Mouse (Mus musculus) adrenal gland, postnatal 14 days (tissue): Measurements from ENCODE around the gene Tmem120b. TPM values are rescaled to one million over a fixed set of nuclear protein-coding genes. Genes with fewer than 3 reads are reported as not detected.

Source experiments
- DNase-seq: peaks from one replicate; pipeline ENCODE4 v3.0.0; 2021; ENCODE audit warnings: mixed read lengths
- total RNA-seq: library from RNA; stranded (reverse); gene quantifications from 2 replicates; pipeline ENCODE4 v1.2.3, GENCODE M21; 2021

Gene Tmem120b
- total RNA-seq, 1 experiment from 2014 or later = 19.2 TPM

GRCm38 (mm10) chr5:123140694-123141554 lies 72.7 kb downstream of the Tmem120b start:
- peak; percentile 94 for DNase-seq

- peak; percentile 76 for DNase-seq
These were observed 73.4 kb downstream of the Tmem120b start for GRCm38 (mm10) chr5:123141555-123142160.

GRCm38 (mm10) chr5:123142161-123143157 lies 74.2 kb downstream of the Tmem120b start, which contains the start of gene Setd1b:
TSS of gene Setd1b (plus strand) at chr5:123142193.
- DNase-seq = peak; percentile 69

DNA sequence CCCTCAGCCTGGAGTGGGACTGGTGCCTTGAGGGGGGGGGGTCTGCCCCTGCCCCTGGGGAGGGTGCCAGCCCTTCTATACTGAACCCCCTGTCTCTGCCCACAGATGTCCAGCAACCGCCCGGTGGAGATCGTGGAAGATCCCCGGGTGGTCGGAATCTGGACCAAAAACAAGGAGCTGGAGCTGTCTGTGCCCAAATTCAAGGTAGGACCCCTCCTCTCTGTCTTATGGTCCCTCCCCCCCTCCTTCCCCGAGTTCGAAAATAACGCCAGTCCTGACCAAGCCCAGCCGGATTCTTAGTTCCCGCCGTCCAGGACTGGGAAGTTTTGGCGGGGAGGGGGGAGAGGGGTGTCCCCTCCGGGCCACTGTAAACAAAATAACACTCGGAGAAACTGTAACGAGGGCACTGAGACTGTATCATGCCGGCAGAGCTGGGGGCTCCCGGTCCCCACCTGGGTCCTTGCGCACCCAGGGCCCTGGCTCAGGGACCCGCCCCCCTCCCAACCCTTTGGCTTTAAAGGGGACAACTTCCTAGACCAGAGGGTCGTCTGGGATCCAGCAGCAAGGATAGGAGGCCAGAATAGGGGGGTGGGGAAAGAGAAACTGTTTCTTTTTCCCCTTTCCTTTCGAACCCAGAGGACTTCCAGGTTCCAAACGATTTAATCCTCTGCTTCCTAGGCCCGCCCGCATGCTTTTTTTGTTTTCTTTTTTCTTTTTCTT lies 75.2 kb downstream of the Tmem120b start:
- DNase-seq = peak; percentile 58

GRCm38 (mm10) chr5:123143971-123144745 lies 75.9 kb downstream of the Tmem120b start:
- no peak for DNase-seq

- DNase-seq = no peak
These were observed 76.8 kb downstream of the Tmem120b start for GRCm38 (mm10) chr5:123144746-123145590.

- DNase-seq = no peak
These were observed 78.1 kb downstream of the Tmem120b start for GRCm38 (mm10) chr5:123146357-123146756.

DNA sequence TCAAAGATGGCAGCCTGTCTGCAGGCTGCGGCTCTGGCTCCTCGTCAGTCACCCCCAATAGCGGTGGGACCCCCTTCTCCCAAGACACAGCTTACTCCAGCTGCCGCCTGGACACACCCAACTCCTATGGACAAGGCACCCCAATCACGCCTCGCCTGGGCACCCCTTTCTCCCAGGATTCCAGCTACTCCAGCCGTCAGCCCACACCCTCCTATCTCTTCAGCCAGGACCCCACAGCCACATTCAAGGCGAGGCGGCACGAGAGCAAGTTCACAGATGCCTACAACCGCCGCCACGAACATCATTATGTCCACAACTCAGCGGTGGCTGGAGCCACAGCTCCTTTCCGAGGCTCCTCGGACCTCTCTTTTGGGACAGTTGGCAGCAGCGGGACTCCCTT lies 79.4 kb downstream of the Tmem120b start:
- DNase-seq = no peak

GRCm38 (mm10) chr5:123148073-123148722 lies 80.0 kb downstream of the Tmem120b start:
- no peak for DNase-seq

- DNase-seq = peak; percentile 97
These were observed 81.5 kb downstream of the Tmem120b start for GRCm38 (mm10) chr5:123149451-123150400.

GRCm38 (mm10) chr5:123150641-123151040 lies 82.4 kb downstream of the Tmem120b start:
- no peak for DNase-seq

GRCm38 (mm10) chr5:123151077-123151476 lies 82.9 kb downstream of the Tmem120b start:
- peak; percentile 56 for DNase-seq

DNA sequence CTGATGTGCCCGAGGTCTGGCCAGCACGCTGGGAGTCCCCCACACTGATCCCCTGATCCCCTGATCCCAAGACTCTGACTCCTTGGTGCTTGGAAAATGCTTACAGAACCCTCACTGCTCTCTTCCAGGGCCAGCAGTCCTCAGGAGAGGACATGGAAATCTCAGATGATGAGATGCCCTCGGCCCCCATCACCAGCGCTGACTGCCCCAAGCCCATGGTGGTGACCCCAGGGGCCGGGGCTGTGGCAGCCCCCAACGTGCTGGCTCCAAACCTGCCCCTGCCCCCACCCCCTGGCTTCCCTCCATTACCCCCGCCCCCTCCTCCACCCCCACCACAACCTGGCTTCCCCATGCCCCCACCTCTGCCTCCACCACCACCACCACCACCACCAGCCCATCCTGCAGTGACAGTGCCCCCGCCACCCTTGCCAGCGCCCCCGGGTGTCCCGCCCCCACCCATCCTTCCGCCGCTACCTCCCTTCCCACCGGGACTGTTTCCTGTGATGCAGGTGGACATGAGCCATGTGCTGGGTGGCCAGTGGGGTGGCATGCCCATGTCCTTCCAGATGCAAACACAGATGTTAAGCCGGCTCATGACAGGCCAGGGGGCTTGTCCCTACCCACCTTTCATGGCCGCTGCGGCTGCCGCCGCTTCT lies 83.6 kb downstream of the Tmem120b start:
- no peak for DNase-seq

DNA sequence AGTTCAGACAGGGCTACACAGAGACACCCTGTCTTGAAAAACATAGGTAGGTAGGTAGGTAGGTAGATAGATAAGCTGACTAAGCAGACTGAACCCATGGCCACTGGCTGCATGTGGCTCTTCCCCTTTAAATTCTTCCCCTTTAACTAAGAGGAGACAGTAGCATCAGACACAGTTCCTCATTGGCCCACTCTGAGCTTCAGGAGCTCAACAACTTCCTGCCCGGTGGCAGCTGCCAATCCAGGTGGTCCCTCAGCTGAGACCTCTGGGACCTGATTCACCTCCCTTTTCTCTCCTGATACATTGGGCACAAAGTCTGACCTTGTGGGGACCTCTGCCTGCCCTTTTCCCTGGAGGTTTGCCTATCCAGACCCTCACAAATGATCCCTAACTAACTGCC lies 84.7 kb downstream of the Tmem120b start:
- DNase-seq = no peak

DNA sequence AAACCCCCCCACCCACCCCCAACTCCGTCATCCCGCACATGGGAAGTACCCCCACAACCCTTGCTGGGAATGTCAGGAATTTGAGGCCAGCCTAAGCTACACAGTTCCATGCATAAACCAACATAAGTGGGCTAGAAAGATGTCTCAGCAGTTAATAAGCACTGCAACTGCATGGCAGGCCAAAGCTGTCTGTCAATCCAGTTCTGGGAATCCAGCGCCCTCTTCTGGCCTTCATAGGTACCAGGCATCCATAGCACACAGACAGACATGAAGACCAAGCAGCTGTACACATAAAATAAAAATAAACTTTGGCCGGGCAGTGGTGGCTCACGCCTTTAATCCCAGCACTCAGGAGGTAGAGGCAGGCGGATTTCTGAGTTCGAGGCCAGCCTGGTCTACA lies 87.2 kb downstream of the Tmem120b start:
- DNase-seq = peak; percentile 80

DNA sequence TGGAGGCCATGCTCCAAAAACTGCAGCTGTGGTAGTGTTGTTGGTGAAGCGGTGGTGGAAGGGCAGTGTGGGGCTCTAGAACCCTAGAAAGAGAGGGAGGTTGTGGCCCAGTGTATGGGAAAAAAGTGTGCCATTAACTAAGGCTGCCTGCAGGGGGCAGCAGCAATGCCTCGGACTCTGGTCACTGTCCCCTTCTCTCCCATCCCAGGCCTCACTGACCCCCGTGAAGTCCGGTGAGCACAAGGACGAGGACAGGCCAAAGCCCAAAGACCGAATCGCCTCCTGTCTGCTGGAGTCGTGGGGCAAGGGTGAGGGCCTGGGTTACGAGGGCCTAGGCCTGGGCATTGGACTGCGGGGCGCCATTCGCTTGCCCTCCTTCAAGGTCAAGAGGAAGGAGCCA lies 88.5 kb downstream of the Tmem120b start:
- DNase-seq = peak; percentile 64

- no peak for DNase-seq
These were observed 89.8 kb downstream of the Tmem120b start for GRCm38 (mm10) chr5:123157972-123158371.
